Mouse (Mus musculus) ES-Bruce4 (cell line): ENCODE data around the gene Phldb2. TPM values are rescaled to one million over a fixed set of nuclear protein-coding genes. Genes with fewer than 3 reads are reported as not detected.

Source experiments
- H3K27ac ChIP-seq: 2 replicates; pipeline ENCODE4 v1.5.1; 2012; ENCODE audit warnings: low read length, inconsistent platforms; ENCODE audit not compliant: insufficient read depth
- H3K27me3 ChIP-seq: 2 replicates; pipeline ENCODE4 v1.6.1; 2012; ENCODE audit warnings: mild to moderate bottlenecking, low read length, inconsistent platforms; ENCODE audit not compliant: control insufficient read depth, poor library complexity, insufficient read depth, severe bottlenecking
- H3K36me3 ChIP-seq: 2 replicates; pipeline ENCODE4 v1.6.1; 2012; ENCODE audit warnings: inconsistent platforms, mild to moderate bottlenecking, low read length, moderate library complexity; ENCODE audit not compliant: control insufficient read depth, poor library complexity, insufficient read depth, severe bottlenecking
- H3K4me1 ChIP-seq: one replicate; pipeline ENCODE4 v1.8.1; 2011; ENCODE audit warnings: low read length; ENCODE audit not compliant: control insufficient read depth, insufficient read depth
- H3K4me3 ChIP-seq: 2 replicates; pipeline ENCODE4 v1.5.1; 2011; ENCODE audit warnings: low read depth, mild to moderate bottlenecking, low read length
- H3K9ac ChIP-seq: 2 replicates; pipeline ENCODE4 v1.6.1; 2012; ENCODE audit warnings: low read depth, mild to moderate bottlenecking, inconsistent platforms; ENCODE audit not compliant: poor library complexity, severe bottlenecking
- H3K9me3 ChIP-seq: replicated peaks from 2 replicates; pipeline ENCODE4 v1.6.1; 2012; ENCODE audit warnings: mild to moderate bottlenecking, low read length, inconsistent platforms; ENCODE audit not compliant: control insufficient read depth, poor library complexity, insufficient read depth, severe bottlenecking
- CTCF ChIP-seq: IDR thresholded peaks from one replicate; pipeline ENCODE4 v1.8.1; 2011; ENCODE audit warnings: low read depth, low read length
- EP300 ChIP-seq: IDR thresholded peaks from 2 replicates; pipeline ENCODE4 v1.6.1; 2011; ENCODE audit warnings: low read depth, low read length; ENCODE audit not compliant: insufficient read depth
- POLR2A ChIP-seq: IDR thresholded peaks from one replicate; pipeline ENCODE4 v1.8.1; 2011; ENCODE audit warnings: low read length; ENCODE audit not compliant: insufficient read depth
- polyA plus RNA-seq: library from polyadenylated mRNA; stranded (reverse); fragments of >200 nt; gene quantifications from 2 replicates; pipeline ENCODE4 v1.2.4, GENCODE M21; 2011; ENCODE audit warnings: low read depth; ENCODE audit not compliant: missing spikeins, insufficient read depth, insufficient read length

Gene Phldb2
- polyA plus RNA-seq, 1 experiment: 60.9 TPM

- Histone ChIP-seq H3K9ac (no peak overlapping the region), H3K27ac (no peak overlapping the region), H3K4me3 (no peak overlapping the region), H3K4me1 (no peaks in the 10 kb centered on the region), H3K9me3 (no peaks in the 10 kb centered on the region), H3K36me3 (no peaks in the 10 kb centered on the region), H3K27me3 (no peaks in the 10 kb centered on the region)
- TF ChIP-seq POLR2A (no peak), EP300 (no peak), CTCF (no peak)
Observed at GRCm38 (mm10) chr16:45796815-45797214, 156.6 kb downstream of the Phldb2 start.

GRCm38 (mm10) chr16:45795188-45795693 is 158.2 kb downstream of the Phldb2 start:
- Histone ChIP-seq H3K4me3 (no peak overlapping the region), H3K36me3 (no peaks in the 10 kb centered on the region), H3K4me1 (no peaks in the 10 kb centered on the region), H3K9me3 (no peaks in the 10 kb centered on the region), H3K9ac (no peak overlapping the region), H3K27me3 (no peaks in the 10 kb centered on the region), H3K27ac (no peak overlapping the region)
- TF ChIP-seq EP300: no peak
- no peak for TF ChIP-seq POLR2A
- TF ChIP-seq CTCF: no peak

GRCm38 (mm10) chr16:45792781-45793180 is 160.6 kb downstream of the Phldb2 start:
- Histone ChIP-seq H3K27me3 (no peaks in the 10 kb centered on the region), H3K9ac (no peak overlapping the region), H3K9me3 (no peaks in the 10 kb centered on the region), H3K36me3 (no peaks in the 10 kb centered on the region), H3K27ac (no peak overlapping the region), H3K4me1 (no peaks in the 10 kb centered on the region), H3K4me3 (no peak overlapping the region)
- no peak for TF ChIP-seq POLR2A
- TF ChIP-seq CTCF: no peak
- no peak for TF ChIP-seq EP300

GRCm38 (mm10) chr16:45791286-45791685 is 162.1 kb downstream of the Phldb2 start:
- TF ChIP-seq CTCF (no peak), EP300 (no peak), POLR2A (no peak)
- no peak overlapping the region for H3K27ac ChIP-seq
- no peaks in the 10 kb centered on the region for H3K27me3 ChIP-seq
- no peaks in the 10 kb centered on the region for H3K4me1 ChIP-seq
- no peaks in the 10 kb centered on the region for H3K9me3 ChIP-seq
- no peak overlapping the region for H3K4me3 ChIP-seq
- no peak overlapping the region for H3K9ac ChIP-seq
- no peaks in the 10 kb centered on the region for H3K36me3 ChIP-seq

- Histone ChIP-seq H3K9ac (no peak overlapping the region), H3K4me3 (no peak overlapping the region), H3K27me3 (no peaks in the 10 kb centered on the region), H3K27ac (no peak overlapping the region), H3K36me3 (no peaks in the 10 kb centered on the region), H3K4me1 (no peaks in the 10 kb centered on the region), H3K9me3 (no peaks in the 10 kb centered on the region)
- TF ChIP-seq POLR2A (no peak), EP300 (no peak), CTCF (no peak)
Observed at GRCm38 (mm10) chr16:45789311-45789710, 164.1 kb downstream of the Phldb2 start.

- TF ChIP-seq EP300 (no peak), CTCF (no peak), POLR2A (no peak)
- Histone ChIP-seq H3K9me3 (no peaks in the 10 kb centered on the region), H3K27me3 (no peaks in the 10 kb centered on the region), H3K4me1 (no peaks in the 10 kb centered on the region), H3K36me3 (no peaks in the 10 kb centered on the region), H3K27ac (no peak overlapping the region), H3K9ac (no peak overlapping the region), H3K4me3 (no peak overlapping the region)
Observed at GRCm38 (mm10) chr16:45787650-45788049, 165.7 kb downstream of the Phldb2 start.
